Mouse (Mus musculus) heart, postnatal 25 days (tissue): ENCODE measurements at regions not wholly inside any gene's neighbourhood (a gene's known extent, or its start where the extent isn't known, plus 50 kb on each side); places are given as distances from the start of the nearest gene placed in this dataset.
A peak's percentile ranks its signal among the peaks of the same experiment; 100 is the strongest.
"Not testable (repeated sequence)": the region's sequence is repeated elsewhere in the genome, so short reads cannot be mapped to it uniquely, and the experiment has no call there.

Experiments
- DNase-seq: peaks from one replicate; pipeline ENCODE4 v3.0.0; 2022; ENCODE audit warnings: low spot score
- intact Hi-C: fragments of 180-260 bp; cut with DNase I; formaldehyde crosslinking; loops from one replicate; pipeline ENCODE4 v1.15.1; 2025

GRCm38 (mm10) chr5:148747549-148747948 lies 181.6 kb downstream of the Katnal1 start:
- DNase-seq, result no peak
- intact Hi-C loops, result no loop called here

GRCm38 (mm10) chr5:148746726-148747125 lies 182.4 kb downstream of the Katnal1 start:
- intact Hi-C loops, result not testable (repeated sequence)

GRCm38 (mm10) chr5:148744676-148745391 lies 184.3 kb downstream of the Katnal1 start:
- no peak for DNase-seq
- intact Hi-C loops, result no loop called here

More at GRCm38 (mm10) chr5:148746726-148747125, 182.4 kb downstream of the Katnal1 start:
- not testable (repeated sequence) for DNase-seq

GRCm38 (mm10) chr5:148742158-148742835 lies 186.8 kb downstream of the Katnal1 start:
- intact Hi-C loops, result no loop called here
- DNase-seq, result no peak

GRCm38 (mm10) chr5:148741267-148742004 lies 187.7 kb downstream of the Katnal1 start:
- no peak for DNase-seq

DNA sequence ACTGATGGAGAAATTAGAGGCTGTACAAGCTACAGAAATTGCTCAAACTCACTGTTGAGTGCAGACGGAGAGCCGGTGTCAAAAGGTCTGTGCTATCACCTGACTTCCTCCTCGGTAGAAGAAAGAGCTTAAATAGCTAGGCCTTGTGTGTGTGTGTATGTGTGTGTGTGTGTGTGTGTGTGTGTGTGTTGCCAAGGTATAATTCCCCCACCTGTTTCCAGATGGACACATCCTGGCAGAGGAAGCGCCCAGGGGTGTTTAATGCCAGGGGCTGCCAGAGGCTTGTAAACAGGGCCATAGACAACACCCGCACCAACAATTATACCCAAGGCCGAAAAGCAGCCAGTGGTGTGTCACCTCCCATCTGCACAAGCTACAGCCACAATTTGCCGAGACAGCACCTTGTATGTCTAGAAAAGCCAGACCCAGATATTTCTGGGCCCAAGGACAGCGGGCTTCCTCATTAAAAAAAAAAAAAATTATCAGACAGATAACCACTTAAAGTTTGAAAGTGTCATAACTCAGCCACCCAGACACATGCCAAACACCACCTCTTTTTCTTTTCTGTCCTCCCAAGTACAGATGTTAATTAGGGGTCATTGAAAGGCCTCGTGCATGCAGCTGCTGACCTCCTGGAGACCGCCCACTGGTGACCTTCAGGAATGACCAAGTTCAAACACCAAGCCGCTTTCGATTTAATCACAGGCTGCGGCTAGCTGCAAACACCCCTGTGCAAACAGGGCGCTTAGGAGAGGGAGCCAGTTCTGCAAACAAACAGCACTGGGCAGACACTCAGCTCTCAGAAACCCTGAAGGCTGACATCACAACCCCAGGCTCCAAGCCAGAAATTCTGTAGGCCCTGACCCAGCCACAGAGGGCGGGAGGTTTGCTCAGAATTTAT lies 188.0 kb upstream of the Ubl3 start:
- DNase-seq, result peak; percentile 61
- intact Hi-C loops, result no loop called here

More at GRCm38 (mm10) chr5:148741267-148742004, 187.7 kb downstream of the Katnal1 start:
- intact Hi-C loops, result no loop called here

DNA sequence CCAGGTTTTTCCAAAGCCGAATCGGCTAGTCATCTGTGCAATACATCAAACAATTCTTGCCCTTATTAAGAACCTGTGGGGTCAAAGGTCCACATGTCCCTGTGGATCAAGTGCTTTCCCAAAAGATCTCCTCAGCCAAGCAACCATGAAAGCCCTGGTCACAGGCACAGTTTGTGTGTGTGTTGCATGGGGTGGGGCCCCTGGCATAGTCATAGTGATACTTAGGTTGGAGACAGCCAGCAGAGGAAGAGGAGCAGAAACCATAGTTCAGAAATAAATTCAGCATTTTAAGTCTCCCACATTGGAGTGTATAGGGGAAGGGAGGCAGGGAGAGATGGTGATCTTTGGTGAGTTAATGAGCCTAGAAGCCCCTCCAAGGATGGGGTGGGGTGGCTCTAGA lies 187.1 kb upstream of the Ubl3 start:
- no peak for DNase-seq
- intact Hi-C loops, result no loop called here

GRCm38 (mm10) chr5:148739141-148739540 lies 186.6 kb upstream of the Ubl3 start:
- intact Hi-C loops, result no loop called here
- DNase-seq, result no peak

GRCm38 (mm10) chr5:148729541-148729940 lies 177.0 kb upstream of the Ubl3 start:
- no peak for DNase-seq

DNA sequence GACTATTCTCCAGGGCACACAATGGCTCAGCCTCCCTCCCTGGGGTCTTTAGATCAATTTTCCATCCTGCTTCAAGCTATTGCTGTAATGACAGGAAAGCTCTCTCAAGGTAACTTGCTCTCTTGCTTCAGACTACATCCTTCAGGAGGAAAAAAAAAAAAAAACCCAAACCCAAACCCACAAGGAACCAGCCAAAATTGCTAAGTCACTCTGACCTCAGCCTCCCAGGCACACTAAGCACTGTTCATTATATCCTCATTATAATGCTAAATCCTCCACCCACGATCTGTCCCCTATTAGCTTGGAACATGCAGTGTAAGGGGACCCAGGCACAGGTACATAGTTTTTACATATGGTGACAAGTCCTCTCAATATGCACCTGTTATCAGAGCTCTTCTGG lies 175.9 kb upstream of the Ubl3 start:
- DNase-seq, result no peak
- intact Hi-C loops, result no loop called here

More at GRCm38 (mm10) chr5:148729541-148729940, 177.0 kb upstream of the Ubl3 start:
- intact Hi-C loops, result no loop called here

DNA sequence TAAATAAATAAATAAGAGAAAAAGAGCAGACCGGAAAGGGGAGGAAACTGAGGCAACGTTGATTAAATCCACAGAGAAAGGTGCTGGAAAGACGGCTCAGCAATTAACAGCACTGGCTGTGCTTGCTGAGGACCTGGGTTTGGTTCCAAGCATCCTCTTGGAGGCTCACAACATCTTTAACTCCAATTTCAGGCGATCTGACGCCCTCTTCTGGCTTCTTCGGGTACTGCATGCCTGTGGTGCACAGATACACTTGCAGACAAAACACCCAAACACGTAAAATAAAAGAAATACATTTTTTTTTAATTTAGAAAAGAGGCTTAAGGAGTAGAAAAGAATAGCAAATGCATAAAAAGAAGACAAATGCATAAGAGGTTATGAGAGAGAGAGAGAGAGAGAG lies 173.9 kb upstream of the Ubl3 start:
- DNase-seq, result no peak
- intact Hi-C loops, result no loop called here

DNA sequence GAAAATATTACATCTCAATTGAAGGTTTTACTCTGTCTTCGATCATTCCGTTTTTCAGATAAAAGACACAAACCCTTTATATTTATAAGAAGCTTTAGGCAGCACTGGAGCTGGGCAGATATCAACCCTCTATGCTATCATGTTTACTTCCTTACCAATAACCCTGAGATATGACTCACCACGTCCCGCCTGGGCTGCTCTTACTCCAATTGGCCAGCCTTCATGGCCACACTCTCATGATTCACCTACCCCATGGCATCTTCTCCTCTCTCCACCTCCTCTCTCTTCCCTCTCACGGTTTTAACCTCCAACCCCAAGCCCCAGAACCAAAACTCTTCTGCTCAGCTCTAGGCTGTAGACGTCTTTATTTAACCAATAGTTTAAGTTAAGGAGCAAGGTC lies 171.9 kb upstream of the Ubl3 start:
- no peak for DNase-seq
- intact Hi-C loops, result no loop called here

- DNase-seq, result no peak
- intact Hi-C loops, result no loop called here
These were observed 171.2 kb upstream of the Ubl3 start for GRCm38 (mm10) chr5:148723677-148724227.

- intact Hi-C loops, result no loop called here
- DNase-seq, result no peak
These were observed 168.0 kb upstream of the Ubl3 start for GRCm38 (mm10) chr5:148720604-148721003.

DNA sequence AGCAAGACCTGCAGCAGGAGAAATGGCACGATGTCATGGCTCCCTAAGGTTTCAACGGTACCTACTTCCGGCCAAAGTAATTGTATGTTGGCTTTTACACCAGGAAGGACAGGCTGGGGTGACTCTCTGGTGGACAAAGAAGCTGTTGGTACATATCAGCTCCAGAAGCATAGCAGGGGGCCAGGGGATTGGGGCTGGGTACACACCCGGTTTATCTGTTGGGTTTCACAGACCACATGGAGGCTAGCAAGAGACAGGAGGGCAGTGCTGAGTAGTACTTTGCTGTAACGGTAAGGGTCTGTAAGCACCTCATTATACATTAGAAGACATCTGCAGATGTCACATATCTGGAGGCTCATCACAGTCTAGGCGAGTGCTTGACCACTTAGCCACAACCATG lies 164.0 kb upstream of the Ubl3 start:
- intact Hi-C loops, result no loop called here
- DNase-seq, result no peak

DNA sequence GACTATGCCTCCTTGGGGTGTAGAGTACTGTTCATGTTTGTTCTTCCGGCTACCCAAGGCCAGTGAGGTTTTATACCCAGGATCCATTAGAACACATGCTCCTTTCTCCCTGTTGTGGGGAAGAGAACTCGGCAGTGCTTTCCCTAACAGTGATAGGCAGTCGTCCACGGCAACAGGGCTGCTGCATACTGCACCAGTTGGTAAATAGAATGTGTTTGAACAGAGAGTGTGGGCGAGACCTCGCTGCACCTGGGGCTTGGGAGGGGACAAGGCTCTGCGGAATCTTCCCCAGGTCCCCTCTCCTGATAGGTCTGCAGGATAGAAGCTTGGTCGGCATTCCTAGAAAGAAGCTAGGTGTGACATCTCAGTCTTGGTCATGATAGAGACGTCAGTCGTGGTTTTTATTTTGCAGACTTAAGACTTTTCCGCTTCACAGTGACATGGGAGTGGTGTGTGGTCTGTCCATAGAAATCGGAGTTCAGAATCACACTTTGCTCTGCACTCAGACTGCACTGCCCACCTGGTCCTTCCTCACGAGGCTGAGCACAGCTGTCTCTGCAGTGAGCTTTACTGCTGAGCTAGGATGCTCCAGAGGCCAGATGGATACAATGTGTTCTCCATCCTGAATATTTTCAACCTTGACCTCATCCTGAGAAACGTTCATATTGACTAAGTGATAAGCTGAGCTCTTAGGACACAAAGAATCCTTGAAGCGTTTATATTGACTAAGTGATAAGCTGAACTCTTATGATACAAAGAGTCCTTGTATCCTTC lies 162.8 kb upstream of the Ubl3 start:
- DNase-seq, result no peak
- intact Hi-C loops, result no loop called here

GRCm38 (mm10) chr5:148714807-148715206 lies 162.2 kb upstream of the Ubl3 start:
- intact Hi-C loops, result no loop called here
- DNase-seq, result no peak

DNA sequence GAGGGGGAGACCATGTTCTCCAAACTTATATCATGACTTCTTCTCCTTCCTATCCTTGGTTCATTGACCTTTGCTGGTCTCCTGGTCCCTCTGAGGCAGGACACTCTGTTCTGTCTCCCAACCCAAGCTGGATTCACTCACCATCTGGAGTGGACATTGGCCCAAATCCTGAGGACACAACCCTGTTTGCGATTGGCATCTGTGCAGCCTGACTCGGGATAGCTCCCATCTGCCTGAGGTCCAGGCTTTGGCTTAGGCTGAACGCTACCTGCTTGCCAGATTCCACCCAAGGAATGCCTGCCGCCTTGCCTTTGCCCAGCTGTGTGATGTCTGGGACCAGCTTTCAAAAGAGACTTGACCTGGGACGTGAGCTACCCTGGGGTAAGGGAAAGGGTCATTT lies 161.2 kb upstream of the Ubl3 start:
- intact Hi-C loops, result no loop called here
- no peak for DNase-seq

GRCm38 (mm10) chr5:148713039-148713438 lies 160.4 kb upstream of the Ubl3 start:
- no peak for DNase-seq
- intact Hi-C loops, result no loop called here
